Mouse (Mus musculus): Measurements from ENCODE around the gene Mrgbp.

Gene Mrgbp

GRCm38 (mm10) chr2:180581002-180581401 lies at the start of gene Mrgbp:
Mrgbp (plus strand) TSS chr2:180581304.
- no peak for DNase-seq (ENCODE audit: low read depth, low spot score)

DNA sequence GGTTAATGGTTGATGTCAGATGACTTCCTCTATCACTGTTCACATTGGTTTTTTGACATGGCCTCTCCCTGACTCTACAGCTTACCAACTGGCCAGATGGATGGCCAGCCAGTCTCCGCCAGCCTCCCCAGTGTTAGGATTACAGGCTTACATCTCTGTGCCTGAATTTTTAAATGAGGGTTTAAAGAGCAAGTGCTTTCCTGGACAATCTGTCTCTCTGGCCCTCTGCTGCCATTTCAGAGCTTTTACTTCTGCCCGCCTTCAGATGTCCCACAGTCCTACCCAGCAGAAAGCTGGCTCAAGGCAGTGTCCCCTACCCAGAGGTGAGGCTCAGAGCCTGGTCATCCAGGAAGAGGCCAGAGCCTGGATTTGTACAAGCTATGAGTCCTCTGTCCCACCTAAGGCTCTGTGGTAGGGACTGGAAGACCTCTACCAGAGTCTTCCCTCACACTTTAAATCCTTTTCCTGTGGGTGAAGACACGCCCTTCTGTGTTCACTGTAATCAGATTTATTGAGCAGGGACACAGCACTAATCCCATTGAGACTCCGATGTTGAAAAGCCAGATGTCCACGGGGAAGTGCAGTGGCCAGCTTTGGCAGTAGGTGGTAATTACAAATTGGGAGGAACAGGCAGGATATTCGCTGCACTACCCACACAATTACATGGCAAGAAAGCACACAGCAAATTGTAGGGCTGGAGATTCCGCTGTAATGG lies 49.3 kb upstream of the Mrgbp start:
- DNase-seq (ENCODE audit: low read depth, low spot score) = no peak

- no peak for DNase-seq (ENCODE audit: low read depth, low spot score)
Measured at GRCm38 (mm10) chr2:180532386-180532995, 48.6 kb upstream of the Mrgbp start.

DNA sequence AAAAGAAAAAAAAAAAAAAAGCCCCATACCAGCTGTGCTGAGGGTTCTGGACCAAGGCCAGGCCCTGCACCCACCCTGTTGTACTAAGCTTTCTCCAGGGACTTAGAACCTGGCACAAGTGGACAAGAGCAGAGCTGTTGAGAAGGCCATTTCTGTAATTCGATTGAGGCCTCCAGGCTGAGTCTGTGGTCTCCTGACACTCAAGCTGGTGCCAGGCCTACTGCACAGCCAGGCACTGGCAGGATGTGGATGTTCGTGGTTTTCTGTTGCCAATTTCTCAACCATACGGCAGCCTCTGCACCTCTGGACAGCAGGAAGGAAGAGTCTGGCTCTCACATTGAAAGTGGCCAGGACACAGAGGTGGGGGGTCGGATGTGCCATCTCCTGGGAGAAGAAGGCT lies 47.9 kb upstream of the Mrgbp start:
- no peak for DNase-seq (ENCODE audit: low read depth, low spot score)

DNA sequence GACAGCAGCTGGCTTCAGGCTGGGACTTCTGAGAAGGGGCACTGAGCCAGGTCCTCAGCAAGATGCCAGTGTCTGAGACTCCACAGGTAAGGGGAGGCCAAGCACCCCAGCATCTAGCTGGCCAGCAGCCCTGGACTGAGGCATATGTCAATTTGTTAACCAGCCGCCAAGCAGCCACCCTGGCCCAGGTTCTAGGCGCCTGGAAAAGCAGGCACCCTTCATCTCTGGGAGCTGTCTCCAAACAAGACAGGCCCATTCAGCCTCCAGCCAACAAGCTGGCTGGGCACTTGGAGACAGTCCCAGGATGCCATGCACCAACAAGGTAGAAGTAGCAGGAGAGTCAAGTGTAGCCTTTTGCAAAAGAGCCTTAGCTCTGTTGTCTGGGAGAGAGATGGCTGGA lies 37.4 kb upstream of the Mrgbp start:
- no peak for DNase-seq (ENCODE audit: low read depth, low spot score)

DNA sequence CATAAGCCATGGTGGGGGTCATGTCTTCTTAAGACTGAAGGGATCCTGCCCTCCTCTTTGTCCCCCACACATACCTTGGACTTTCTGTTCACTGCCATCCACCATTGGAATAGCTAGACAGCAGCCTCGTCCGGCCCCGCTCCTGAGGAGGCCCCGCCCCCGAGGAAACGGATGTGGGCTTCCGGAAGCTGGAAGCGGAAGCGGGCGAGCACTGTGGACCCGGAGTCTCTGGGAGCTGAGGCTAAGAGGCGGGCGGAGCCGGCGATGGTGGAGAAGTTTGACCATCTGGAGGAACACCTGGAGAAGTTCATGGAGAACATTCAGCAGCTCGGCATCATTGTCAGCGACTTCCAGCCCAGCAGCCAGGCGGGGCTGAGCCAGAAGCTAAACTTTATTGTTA lies 36.1 kb upstream of the Mrgbp start:
- DNase-seq (ENCODE audit: low read depth, low spot score) = peak; percentile 58

- peak; percentile 67 for DNase-seq (ENCODE audit: low read depth, low spot score)
Measured at GRCm38 (mm10) chr2:180547384-180548106, 33.6 kb upstream of the Mrgbp start.

DNA sequence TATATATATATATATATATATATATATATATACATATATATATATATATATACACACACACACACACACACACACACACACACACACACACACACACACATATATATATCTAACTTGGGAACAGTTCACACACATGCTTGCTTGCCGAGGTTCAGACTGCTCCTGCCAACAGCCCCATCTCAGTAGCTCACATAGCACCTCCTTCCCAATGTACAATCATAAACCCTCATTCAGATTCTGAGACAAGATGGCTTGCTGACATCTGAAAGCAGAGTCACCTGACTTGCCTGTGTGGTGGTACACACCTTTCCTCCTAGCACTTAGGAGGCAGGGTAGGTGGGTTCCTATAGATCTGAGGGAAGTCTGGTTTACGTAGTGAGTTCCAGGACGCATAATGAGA lies 28.8 kb upstream of the Mrgbp start:
- DNase-seq (ENCODE audit: low read depth, low spot score) = no peak

DNA sequence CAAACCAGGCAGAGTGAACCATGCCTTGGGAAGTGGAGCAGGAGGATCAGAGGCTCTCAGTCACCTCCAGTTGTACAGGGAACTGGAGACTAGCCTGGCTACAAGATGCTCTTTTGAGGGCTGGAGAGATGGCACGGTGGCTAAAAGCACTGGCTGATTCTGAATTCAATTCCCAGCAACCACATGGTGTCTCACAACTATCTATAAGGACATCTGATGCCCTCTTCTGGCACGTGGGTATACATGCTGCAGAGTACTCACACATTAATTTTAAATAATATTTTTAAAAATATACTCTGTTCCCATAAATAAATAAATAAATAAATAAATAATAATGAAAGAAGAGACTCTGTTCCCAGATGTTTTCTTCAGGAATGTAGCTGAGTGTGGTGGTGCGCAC lies 25.9 kb upstream of the Mrgbp start:
- DNase-seq (ENCODE audit: low read depth, low spot score) = no peak

- DNase-seq (ENCODE audit: low read depth, low spot score) = no peak
Measured at GRCm38 (mm10) chr2:180556470-180556869, 24.6 kb upstream of the Mrgbp start.

- peak; percentile 56 for DNase-seq (ENCODE audit: low read depth, low spot score)
Measured at GRCm38 (mm10) chr2:180560245-180560644, 20.9 kb upstream of the Mrgbp start.

GRCm38 (mm10) chr2:180562146-180562545 lies 19.0 kb upstream of the Mrgbp start:
- no peak for DNase-seq (ENCODE audit: low read depth, low spot score)

DNA sequence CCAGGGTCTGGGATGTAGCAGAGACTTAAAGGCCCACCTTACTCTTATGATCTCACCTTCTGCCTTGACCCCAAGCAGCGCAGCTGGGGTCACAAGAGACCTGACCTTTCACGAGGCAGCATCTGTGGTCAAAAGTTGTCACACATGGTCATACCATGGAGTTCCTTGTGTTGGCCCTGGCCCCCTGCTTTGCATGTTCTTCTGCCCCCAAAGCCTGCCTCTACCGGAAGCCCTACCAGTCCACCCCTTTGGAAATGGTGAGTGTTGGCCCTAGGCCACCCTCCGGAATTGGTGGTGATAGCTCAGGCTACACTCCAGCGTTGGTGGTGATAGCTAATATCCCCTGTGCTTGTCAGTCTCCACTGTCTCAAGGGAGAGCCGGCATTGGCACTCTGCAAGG lies 17.8 kb upstream of the Mrgbp start:
- no peak for DNase-seq (ENCODE audit: low read depth, low spot score)

GRCm38 (mm10) chr2:180563841-180564240 lies 17.3 kb upstream of the Mrgbp start:
- no peak for DNase-seq (ENCODE audit: low read depth, low spot score)

DNA sequence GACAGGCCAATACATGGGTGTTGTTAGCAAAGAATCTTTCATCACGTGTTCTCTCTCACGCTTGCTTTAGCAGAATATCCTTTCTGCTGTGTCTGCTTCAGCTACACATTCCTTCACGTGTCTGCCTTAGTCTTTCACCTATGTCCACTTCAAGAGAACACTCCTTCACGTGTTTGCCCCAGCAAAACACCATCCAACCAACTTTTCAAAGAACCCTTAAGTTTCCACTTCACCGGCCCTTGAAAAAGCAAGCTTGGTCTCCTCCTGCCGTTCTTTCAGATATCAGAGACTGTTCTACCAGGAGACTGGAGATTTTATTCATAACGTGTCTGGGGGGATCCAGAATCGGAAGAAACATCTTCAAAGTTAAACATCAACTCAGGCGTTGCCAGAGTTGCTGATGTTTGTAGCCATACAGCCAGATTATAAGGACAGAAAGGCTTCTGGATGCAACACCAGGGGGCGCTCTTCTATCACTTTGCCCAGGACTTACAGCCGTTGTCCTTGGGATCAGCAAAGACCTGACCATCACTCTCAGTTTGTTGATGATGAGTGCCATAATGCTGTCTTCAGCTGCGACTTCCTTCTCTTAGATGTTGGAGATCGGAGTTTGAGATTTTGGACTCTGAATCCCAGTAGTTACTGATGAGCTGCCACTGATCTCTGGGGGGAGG lies 14.7 kb upstream of the Mrgbp start:
- DNase-seq (ENCODE audit: low read depth, low spot score) = peak; percentile 82

DNA sequence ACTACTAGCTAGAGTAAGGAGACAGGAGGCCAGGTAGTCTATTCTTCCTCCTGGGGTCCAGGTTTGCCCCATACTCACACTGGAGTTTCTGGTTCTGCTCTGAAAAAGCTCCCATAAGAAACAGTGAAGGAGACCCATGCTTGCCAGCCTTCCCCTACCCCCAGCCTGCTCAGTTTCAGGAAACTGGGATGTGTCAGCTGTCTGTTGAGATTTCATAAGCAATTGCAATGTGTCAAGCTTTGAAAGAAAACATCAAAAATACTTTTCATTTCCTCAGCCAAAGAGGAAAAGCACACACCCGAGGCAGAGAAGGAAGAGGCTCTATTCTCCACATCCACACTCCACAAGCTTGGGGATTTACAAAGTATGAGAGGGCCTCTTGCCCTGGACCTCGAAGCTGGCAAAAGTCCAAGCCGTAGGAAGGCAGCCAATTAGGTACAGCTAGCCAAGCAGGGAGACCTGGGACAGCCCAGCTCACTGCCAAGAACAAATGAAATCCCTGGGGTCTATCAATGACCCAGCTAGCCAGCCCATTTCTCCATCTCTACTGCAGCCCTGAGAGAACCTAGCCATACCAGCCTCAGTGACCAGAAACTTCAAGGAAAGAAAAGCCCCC lies 12.0 kb upstream of the Mrgbp start:
- DNase-seq (ENCODE audit: low read depth, low spot score) = no peak

DNA sequence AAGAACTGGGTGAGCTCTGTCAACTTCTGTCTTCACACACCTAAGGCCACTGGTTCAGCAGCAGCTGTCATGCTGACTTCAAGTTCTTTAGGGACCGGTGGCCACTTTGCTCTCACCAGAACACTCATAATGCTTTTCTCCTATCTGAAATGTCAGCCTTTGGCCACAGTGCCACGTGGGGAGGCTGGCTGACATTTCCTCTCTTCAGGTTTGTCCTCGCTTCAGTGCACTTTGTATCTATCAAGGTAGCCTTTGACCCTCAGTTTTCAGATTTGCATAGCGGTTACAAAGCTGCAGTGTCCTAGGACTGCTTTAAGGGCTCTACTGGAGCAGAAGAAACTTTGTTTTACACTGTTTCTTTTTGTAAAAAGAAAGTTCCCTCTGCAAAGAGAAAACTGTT lies 4.6 kb upstream of the Mrgbp start:
- no peak for DNase-seq (ENCODE audit: low read depth, low spot score)

DNA sequence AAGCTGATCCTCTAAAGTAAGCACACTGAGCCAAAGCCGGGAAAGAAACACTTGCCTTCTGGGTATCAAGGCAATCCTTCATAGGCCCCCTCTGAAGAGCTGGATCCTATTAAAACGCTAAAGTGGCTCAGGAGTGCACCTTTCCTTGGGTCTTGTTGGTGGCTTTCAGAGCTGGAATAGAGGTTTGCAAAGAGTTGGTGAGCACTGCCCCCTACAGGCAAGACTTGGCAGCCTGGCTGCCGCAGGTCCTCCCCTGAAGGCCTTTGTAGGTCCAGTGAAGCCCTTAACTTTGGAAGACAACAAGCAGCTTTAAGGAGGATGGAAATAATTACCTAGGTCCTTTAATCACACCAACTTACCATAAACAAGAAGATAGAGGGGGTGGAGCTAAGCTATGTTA lies 2.4 kb upstream of the Mrgbp start:
- peak; percentile 53 for DNase-seq (ENCODE audit: low read depth, low spot score)

DNA sequence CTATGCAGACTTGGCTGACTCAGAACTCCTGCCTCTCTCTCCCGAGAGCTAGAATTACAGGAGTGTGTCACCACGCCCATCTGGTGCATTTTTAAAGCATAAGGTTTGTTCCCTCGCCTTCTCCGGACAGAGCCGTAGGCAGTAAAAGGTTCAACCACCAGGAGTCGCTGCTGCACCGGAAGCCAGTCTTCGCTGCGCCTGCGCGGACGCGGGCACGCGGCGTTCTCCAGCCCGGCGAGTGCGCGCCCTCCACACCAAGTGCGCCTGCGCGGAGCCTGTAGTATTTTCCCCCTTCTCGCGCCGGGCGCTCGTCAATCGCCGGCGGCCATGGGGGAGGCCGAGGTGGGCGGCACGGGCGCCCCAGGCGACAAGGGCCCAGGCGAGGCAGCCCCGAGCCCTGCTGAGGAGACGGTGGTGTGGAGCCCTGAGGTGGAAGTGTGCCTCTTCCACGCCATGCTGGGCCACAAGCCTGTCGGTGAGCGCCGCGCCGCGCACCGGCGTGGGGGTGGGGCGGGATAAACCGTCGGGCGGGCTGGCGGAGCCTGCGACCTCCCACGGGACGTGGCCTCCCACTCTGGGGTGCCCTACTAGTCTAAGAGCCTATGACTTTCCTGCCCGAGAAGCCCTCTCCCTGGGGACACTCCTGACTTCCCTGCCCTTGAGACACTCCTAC lies 1.5 kb downstream of the Mrgbp start:
- DNase-seq (ENCODE audit: low read depth, low spot score) = peak; percentile 94

DNA sequence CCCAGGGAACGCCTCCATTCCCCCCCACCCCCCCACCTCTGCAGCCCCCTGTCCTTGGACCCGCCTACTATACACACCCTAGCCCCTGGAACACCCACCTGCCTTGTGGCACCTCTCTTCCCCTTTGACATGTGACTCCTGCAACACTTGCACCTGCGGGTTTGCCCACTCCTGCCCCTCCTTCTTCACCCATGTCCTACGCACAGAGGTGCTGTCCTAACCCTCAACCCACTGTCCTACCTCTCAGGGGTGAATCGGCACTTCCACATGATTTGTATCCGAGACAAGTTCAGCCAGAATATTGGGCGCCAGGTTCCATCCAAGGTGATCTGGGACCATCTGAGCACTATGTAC lies 2.0 kb downstream of the Mrgbp start:
- peak; percentile 38 for DNase-seq (ENCODE audit: low read depth, low spot score)

DNA sequence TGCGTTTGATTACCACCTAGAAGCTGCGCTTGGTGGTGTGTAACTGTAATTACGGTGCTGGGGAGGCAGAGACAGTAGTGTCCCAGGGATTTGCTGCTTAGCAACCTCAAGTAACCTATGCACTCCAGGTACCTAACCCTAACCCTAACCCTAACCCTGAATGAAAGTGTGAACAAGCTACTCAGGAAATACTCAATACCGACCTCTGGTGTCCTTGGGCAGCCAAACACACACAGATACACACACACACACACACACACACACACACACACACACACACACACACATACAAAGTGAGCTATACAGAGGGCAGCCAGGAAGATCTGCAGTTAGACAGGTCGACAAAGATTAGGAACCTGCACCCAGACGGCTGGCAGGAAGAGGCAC lies 7.6 kb downstream of the Mrgbp start:
- DNase-seq (ENCODE audit: low read depth, low spot score) = peak; percentile 71

Data from R1 (cell line).